Mouse (Mus musculus): Measurements from ENCODE around the gene Sept8. TPM values are rescaled to one million over a fixed set of nuclear protein-coding genes. Genes with fewer than 3 reads are reported as not detected.

Gene Sept8
- polyA plus RNA-seq, 1 experiment = 13.9 TPM

DNA sequence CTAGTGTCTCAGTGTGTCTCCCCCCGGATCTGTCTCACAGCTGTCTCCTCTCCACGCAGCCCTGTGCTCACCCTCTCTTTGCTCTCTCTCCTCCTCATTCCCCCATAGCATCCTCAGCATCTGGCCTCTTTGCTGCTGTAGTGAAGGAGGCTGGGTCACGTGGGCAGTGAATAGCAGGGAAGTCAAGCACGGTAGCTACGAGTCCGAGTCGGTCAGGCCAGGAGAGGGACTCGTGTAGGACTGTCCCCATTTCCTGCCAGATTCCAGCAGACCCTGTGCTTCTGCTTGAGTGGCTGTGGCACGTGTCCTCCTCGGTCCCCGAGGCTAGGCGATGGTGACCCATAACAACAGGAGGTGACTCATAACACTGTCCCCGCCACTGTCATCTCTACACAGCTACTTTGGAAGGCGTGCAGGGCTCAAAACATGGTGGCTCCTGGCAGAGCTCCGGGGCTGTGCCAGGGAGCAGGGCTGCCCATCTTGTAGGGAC, 20.0 kb downstream of the Sept8 start:
- Histone ChIP-seq H3K4me3 (ENCODE audit: extremely low read depth, insufficient read depth, insufficient read length) (no peak overlapping the region), H3K36me3 (ENCODE audit: control insufficient read depth, insufficient read depth, low read length) (no peaks in the 10 kb centered on the region), H3K4me1 (ENCODE audit: control insufficient read depth, insufficient read depth, insufficient read length) (no peaks in the 10 kb centered on the region), H3K27ac (ENCODE audit: insufficient read depth, low read length) (no peak overlapping the region), H3K27me3 (ENCODE audit: control insufficient read depth, insufficient read depth, low read length) (no peaks in the 10 kb centered on the region)
- WGBS = 90% methylated on average over 15 of the region's 15 CpGs
- TF ChIP-seq POLR2A (IDR thresholded peaks at IDR 0.05; ENCODE audit: low read depth, low read length) (no peak), CTCF (IDR thresholded peaks at IDR 0.05; ENCODE audit: extremely low read depth, insufficient read depth, insufficient read length, insufficient replicate concordance) (no peak)
- no peak for DNase-seq (ENCODE audit: low read depth in 1 of 2, low spot score in 2 of 2)

DNA sequence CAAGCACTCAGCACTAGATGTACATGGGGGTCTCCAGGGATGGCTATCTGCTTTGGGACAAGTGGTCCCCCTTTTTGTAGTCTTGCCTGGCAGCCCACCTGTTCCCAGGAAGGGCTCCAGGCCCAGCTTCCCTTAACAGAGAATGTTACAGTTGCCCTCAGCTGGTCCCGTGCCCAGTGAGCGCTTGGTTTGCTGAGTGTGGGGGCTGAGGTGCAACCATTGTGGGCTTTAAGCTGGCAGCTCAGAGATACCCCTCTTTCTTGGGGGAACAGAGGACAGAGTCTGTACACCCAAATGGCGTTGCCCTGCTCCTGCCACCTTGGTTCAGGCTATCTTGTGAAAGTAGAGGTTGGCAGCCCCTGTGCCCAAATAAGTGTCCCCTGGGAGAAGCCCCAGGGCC, 21.3 kb downstream of the Sept8 start:
- Histone ChIP-seq H3K27ac (ENCODE audit: insufficient read depth, low read length) (no peak overlapping the region), H3K4me3 (ENCODE audit: extremely low read depth, insufficient read depth, insufficient read length) (no peak overlapping the region), H3K27me3 (ENCODE audit: control insufficient read depth, insufficient read depth, low read length) (no peaks in the 10 kb centered on the region), H3K4me1 (ENCODE audit: control insufficient read depth, insufficient read depth, insufficient read length) (no peaks in the 10 kb centered on the region), H3K36me3 (ENCODE audit: control insufficient read depth, insufficient read depth, low read length) (no peaks in the 10 kb centered on the region)
- no peak for DNase-seq (ENCODE audit: low read depth in 1 of 2, low spot score in 2 of 2)
- WGBS = 83% methylated on average over 3 of the region's 3 CpGs
- no peak for TF ChIP-seq POLR2A (IDR thresholded peaks at IDR 0.05; ENCODE audit: low read depth, low read length)

DNA sequence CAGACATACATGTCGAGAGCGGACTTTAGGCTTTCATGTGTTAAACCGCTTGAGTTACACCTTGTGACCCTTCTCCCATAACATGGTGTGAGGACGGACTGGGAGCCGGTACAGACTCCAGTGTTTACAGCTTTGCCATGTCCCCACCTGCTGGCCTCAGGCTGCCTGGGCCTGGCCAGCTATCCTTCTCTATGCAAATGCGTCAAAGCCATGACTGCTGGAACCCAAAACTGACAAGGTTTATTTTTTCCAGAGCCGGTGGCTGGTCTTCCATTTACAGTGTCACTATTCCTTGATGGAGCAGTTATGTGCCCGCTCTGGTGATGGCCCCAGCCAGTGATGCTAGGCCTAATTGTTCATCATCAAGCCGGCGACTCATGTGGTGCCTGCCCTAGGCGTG, 22.2 kb downstream of the Sept8 start:
- WGBS = 93% methylated on average over 11 of the region's 11 CpGs
- no peaks in the 10 kb centered on the region for H3K27me3 ChIP-seq (ENCODE audit: control insufficient read depth, insufficient read depth, low read length)
- no peaks in the 10 kb centered on the region for H3K4me1 ChIP-seq (ENCODE audit: control insufficient read depth, insufficient read depth, insufficient read length)
- no peak overlapping the region for H3K27ac ChIP-seq (ENCODE audit: insufficient read depth, low read length)
- no peak overlapping the region for H3K4me3 ChIP-seq (ENCODE audit: extremely low read depth, insufficient read depth, insufficient read length)
- no peak for TF ChIP-seq POLR2A (IDR thresholded peaks at IDR 0.05; ENCODE audit: low read depth, low read length)
- H3K36me3 ChIP-seq (ENCODE audit: control insufficient read depth, insufficient read depth, low read length) = no peaks in the 10 kb centered on the region
- DNase-seq (ENCODE audit: low read depth in 1 of 2, low spot score in 2 of 2) = no peak

DNA sequence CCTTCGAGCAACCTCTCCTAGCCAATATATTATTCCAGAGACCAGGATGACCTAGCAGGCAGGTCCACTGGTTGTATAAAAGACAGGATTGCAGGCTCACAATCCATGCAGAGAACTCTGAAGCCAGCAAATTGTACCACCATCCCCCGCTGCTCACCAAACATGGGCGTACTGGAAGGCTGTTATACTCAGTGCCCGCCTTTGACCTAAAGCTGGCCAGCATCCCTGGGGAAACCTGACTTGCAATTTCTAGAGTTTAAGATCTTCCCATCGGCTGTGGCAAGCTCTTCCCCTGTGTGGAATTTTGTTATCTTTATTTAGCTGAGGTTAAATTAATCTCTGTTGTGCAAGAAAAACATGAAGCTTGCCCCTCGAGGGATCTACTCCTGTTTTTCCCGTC, 24.0 kb downstream of the Sept8 start:
- no peak for TF ChIP-seq CTCF (IDR thresholded peaks at IDR 0.05; ENCODE audit: extremely low read depth, insufficient read depth, insufficient read length, insufficient replicate concordance)
- TF ChIP-seq POLR2A (IDR thresholded peaks at IDR 0.05; ENCODE audit: low read depth, low read length) = no peak
- Histone ChIP-seq H3K4me1 (ENCODE audit: control insufficient read depth, insufficient read depth, insufficient read length) (no peaks in the 10 kb centered on the region), H3K36me3 (ENCODE audit: control insufficient read depth, insufficient read depth, low read length) (no peaks in the 10 kb centered on the region), H3K4me3 (ENCODE audit: extremely low read depth, insufficient read depth, insufficient read length) (no peak overlapping the region), H3K27ac (ENCODE audit: insufficient read depth, low read length) (no peak overlapping the region), H3K27me3 (ENCODE audit: control insufficient read depth, insufficient read depth, low read length) (no peaks in the 10 kb centered on the region)
- WGBS = 90% methylated on average over 7 of the region's 7 CpGs
- no peak for DNase-seq (ENCODE audit: low read depth in 1 of 2, low spot score in 2 of 2)

DNA sequence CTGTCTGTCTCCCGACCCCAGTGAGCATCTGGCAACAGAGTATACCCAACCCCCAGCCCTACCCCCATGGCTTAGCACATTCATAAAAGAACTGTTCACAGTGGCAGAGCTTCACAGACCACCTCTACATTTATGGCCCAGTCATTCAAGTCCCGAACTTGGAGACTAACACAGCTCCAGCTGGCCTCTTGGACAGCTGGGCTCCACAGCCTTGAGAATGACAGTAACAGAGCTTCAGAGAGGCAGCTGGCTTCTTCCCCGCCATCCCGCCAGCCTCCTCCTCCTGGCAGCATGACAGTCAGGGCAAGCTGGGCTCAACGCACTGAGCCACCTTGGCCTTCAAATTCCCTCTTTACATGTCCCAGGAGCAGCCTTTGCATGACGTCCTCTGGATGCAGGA, 27.2 kb downstream of the Sept8 start:
- WGBS = 81% methylated on average over 6 of the region's 6 CpGs
- Histone ChIP-seq H3K4me3 (ENCODE audit: extremely low read depth, insufficient read depth, insufficient read length) (no peak overlapping the region), H3K27ac (ENCODE audit: insufficient read depth, low read length) (no peak overlapping the region), H3K4me1 (ENCODE audit: control insufficient read depth, insufficient read depth, insufficient read length) (no peaks in the 10 kb centered on the region), H3K27me3 (ENCODE audit: control insufficient read depth, insufficient read depth, low read length) (no peaks in the 10 kb centered on the region), H3K36me3 (ENCODE audit: control insufficient read depth, insufficient read depth, low read length) (no peaks in the 10 kb centered on the region)
- DNase-seq (ENCODE audit: low read depth in 1 of 2, low spot score in 2 of 2) = no peak
- no peak for TF ChIP-seq POLR2A (IDR thresholded peaks at IDR 0.05; ENCODE audit: low read depth, low read length)

DNA sequence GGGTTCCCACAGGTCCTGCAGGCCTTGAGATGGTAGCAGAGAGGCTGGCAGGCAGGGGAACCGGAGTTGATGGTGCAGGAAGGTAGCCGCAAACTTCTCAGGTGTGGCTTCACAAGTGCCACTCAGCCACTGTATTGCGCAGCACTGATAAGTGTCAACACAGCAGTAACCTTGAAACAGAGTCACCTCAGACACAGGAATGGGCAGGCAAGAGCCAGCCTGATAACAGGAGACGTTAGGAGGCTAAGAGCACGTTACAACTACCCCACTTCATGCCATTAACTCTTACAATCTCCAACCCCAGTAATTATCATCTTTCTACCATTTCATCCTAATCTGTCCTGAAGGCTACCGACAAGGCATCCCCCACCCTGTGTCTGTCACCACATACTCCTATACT, 28.5 kb downstream of the Sept8 start:
- H3K4me1 ChIP-seq (ENCODE audit: control insufficient read depth, insufficient read depth, insufficient read length) = no peaks in the 10 kb centered on the region
- DNase-seq (ENCODE audit: low read depth in 1 of 2, low spot score in 2 of 2) = no peak
- H3K36me3 ChIP-seq (ENCODE audit: control insufficient read depth, insufficient read depth, low read length) = no peaks in the 10 kb centered on the region
- H3K27ac ChIP-seq (ENCODE audit: insufficient read depth, low read length) = no peak overlapping the region
- TF ChIP-seq POLR2A (IDR thresholded peaks at IDR 0.05; ENCODE audit: low read depth, low read length) (no peak), CTCF (IDR thresholded peaks at IDR 0.05; ENCODE audit: extremely low read depth, insufficient read depth, insufficient read length, insufficient replicate concordance) (no peak)
- 81% methylated on average over 6 of the region's 6 CpGs for WGBS
- H3K27me3 ChIP-seq (ENCODE audit: control insufficient read depth, insufficient read depth, low read length) = no peaks in the 10 kb centered on the region
- H3K4me3 ChIP-seq (ENCODE audit: extremely low read depth, insufficient read depth, insufficient read length) = no peak overlapping the region

DNA sequence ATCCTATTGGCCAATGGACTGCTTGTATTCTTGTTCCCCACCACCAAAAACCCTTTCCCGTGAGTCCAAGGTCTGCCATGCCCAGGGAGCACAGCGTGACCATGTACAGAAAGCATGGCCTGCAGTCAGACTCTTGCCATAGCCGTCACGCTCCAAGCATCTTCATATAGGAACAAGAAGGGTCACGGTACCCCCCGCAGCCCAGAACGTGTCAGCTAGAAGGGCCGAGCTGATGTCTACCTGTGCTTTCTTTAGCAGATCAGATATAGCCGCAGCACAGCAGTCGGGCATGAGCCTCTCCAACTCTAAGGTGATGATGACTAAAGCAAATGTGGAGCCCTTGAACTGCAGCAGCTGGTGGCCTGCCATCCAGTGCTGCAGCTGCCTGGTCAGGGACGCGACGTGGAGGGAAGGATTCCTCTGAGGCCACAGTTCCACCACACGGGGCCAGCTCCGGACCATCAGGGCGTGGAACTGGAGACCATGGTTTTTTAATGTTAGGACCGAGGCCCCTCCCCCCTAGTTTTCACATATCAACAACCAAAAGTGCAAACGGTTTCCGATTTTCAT, 29.1 kb downstream of the Sept8 start:
- Histone ChIP-seq H3K27me3 (ENCODE audit: control insufficient read depth, insufficient read depth, low read length) (no peaks in the 10 kb centered on the region), H3K4me3 (ENCODE audit: extremely low read depth, insufficient read depth, insufficient read length) (no peak overlapping the region), H3K27ac (ENCODE audit: insufficient read depth, low read length) (no peak overlapping the region), H3K4me1 (ENCODE audit: control insufficient read depth, insufficient read depth, insufficient read length) (no peaks in the 10 kb centered on the region), H3K36me3 (ENCODE audit: control insufficient read depth, insufficient read depth, low read length) (no peaks in the 10 kb centered on the region)
- 89% methylated on average over 19 of the region's 19 CpGs for WGBS
- no peak for DNase-seq (ENCODE audit: low read depth in 1 of 2, low spot score in 2 of 2)
- TF ChIP-seq POLR2A (IDR thresholded peaks at IDR 0.05; ENCODE audit: low read depth, low read length) (no peak), CTCF (IDR thresholded peaks at IDR 0.05; ENCODE audit: extremely low read depth, insufficient read depth, insufficient read length, insufficient replicate concordance) (no peak)

Data from spleen, adult 2 months (tissue).